Mouse (Mus musculus): ENCODE data around the gene Hexb. TPM values are rescaled to one million over a fixed set of nuclear protein-coding genes. Genes with fewer than 3 reads are reported as not detected.

Hexb gene
- polyA plus RNA-seq, 1 experiment from 2014 or later, result 25.9 TPM

DNA sequence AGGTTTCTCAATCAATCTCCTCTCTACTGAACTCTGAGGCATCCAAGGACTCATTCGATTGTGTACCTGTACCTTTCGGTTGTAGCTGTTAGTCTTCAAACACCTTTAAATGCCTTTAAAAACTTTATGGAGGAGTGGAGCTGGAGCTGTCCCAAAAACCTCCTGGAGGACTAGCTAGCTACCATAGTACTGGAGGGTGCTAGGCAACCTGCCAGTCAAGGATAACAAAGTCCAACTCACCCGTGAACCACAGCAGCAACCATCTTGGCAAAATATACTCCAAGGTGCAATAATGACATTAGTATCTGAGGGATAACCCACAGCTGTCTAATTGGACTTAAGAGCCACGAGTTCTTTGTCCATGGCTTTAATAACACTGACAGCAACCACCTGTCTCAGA lies 3.7 kb upstream of the Hexb start:
- Histone ChIP-seq H3K4me3 (ENCODE audit: low read depth, low read length) (no peak overlapping the region), H3K9me3 (replicated peaks; ENCODE audit: control insufficient read depth, low read length) (no peaks in the 10 kb centered on the region), H3K27ac (replicated peaks; ENCODE audit: low read depth, low read length) (no peak overlapping the region), H3K4me1 (ENCODE audit: control insufficient read depth, insufficient read depth, low read length) (no peaks in the 10 kb centered on the region), H3K36me3 (replicated peaks; ENCODE audit: control insufficient read depth, insufficient read depth, low read depth, low read length) (no peaks in the 10 kb centered on the region), H3K27me3 (ENCODE audit: control insufficient read depth, insufficient read depth, low read length) (no peaks in the 10 kb centered on the region), H3K9ac (replicated peaks; ENCODE audit: low read length) (no peak overlapping the region), H3K4me2 (ENCODE audit: low read depth, low read length) (no peak overlapping the region)
- WGBS, result 80% methylated on average over 4 of the region's 4 CpGs
- no peak for DNase-seq (ENCODE audit: low spot score)
- no peak for ATAC-seq (replicated peaks; ENCODE audit: insufficient number of reproducible peaks, low FRiP score, low TSS enrichment, low read depth)

- 66% methylated on average over 7 of the region's 7 CpGs for WGBS
- DNase-seq (ENCODE audit: low spot score) (no peak), ATAC-seq (replicated peaks; ENCODE audit: insufficient number of reproducible peaks, low FRiP score, low TSS enrichment, low read depth) (no peak)
- H3K4me3 ChIP-seq (ENCODE audit: low read depth, low read length), result no peak overlapping the region
- no peak overlapping the region for H3K27ac ChIP-seq (replicated peaks; ENCODE audit: low read depth, low read length)
- H3K9ac ChIP-seq (replicated peaks; ENCODE audit: low read length), result no peak overlapping the region
- no peak overlapping the region for H3K4me2 ChIP-seq (ENCODE audit: low read depth, low read length)
- H3K9me3 ChIP-seq (replicated peaks; ENCODE audit: control insufficient read depth, low read length), result no peaks in the 10 kb centered on the region
- H3K4me1 ChIP-seq (ENCODE audit: control insufficient read depth, insufficient read depth, low read length), result no peaks in the 10 kb centered on the region
- H3K36me3 ChIP-seq (replicated peaks; ENCODE audit: control insufficient read depth, insufficient read depth, low read depth, low read length), result no peaks in the 10 kb centered on the region
- H3K27me3 ChIP-seq (ENCODE audit: control insufficient read depth, insufficient read depth, low read length), result no peaks in the 10 kb centered on the region
Measured at GRCm38 (mm10) chr13:97201076-97201475, 2.9 kb upstream of the Hexb start.

- DNase-seq (ENCODE audit: low spot score), result no peak
- no peak overlapping the region for H3K9ac ChIP-seq (replicated peaks; ENCODE audit: low read length)
- H3K36me3 ChIP-seq (replicated peaks; ENCODE audit: control insufficient read depth, insufficient read depth, low read depth, low read length), result no peaks in the 10 kb centered on the region
- H3K27ac ChIP-seq (replicated peaks; ENCODE audit: low read depth, low read length), result no peak overlapping the region
- no peaks in the 10 kb centered on the region for H3K4me1 ChIP-seq (ENCODE audit: control insufficient read depth, insufficient read depth, low read length)
- WGBS, result 83% methylated on average over 2 of the region's 2 CpGs
- H3K4me2 ChIP-seq (ENCODE audit: low read depth, low read length), result no peak overlapping the region
- H3K4me3 ChIP-seq (ENCODE audit: low read depth, low read length), result no peak overlapping the region
- H3K27me3 ChIP-seq (ENCODE audit: control insufficient read depth, insufficient read depth, low read length), result no peaks in the 10 kb centered on the region
- ATAC-seq (replicated peaks; ENCODE audit: insufficient number of reproducible peaks, low FRiP score, low TSS enrichment, low read depth), result no peak
- no peaks in the 10 kb centered on the region for H3K9me3 ChIP-seq (replicated peaks; ENCODE audit: control insufficient read depth, low read length)
Measured at GRCm38 (mm10) chr13:97199123-97199522, 966 bp upstream of the Hexb start.

DNA sequence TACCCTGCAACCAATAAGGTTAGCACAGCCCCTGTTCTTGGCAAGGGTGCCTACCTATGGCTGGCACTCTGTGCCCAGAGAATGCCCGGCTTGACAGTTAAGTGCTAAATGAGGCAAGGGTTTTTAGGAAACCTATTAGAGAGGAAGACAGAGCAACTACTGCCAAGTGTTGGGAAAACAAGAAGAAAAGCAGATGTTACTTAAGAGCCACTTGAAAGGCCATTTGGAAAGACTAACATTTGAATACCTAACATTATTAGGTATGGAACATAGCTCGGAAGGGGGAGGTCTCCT lies 1.3 kb downstream of the Hexb start:
- H3K4me1 ChIP-seq (ENCODE audit: control insufficient read depth, insufficient read depth, low read length), result no peaks in the 10 kb centered on the region
- 90% methylated on average over 2 of the region's 2 CpGs for WGBS
- H3K9ac ChIP-seq (replicated peaks; ENCODE audit: low read length), result no peak overlapping the region
- ATAC-seq (replicated peaks; ENCODE audit: insufficient number of reproducible peaks, low FRiP score, low TSS enrichment, low read depth) (no peak), DNase-seq (ENCODE audit: low spot score) (no peak)
- no peak overlapping the region for H3K4me3 ChIP-seq (ENCODE audit: low read depth, low read length)
- H3K9me3 ChIP-seq (replicated peaks; ENCODE audit: control insufficient read depth, low read length), result no peaks in the 10 kb centered on the region
- H3K27ac ChIP-seq (replicated peaks; ENCODE audit: low read depth, low read length), result no peak overlapping the region
- no peak overlapping the region for H3K4me2 ChIP-seq (ENCODE audit: low read depth, low read length)
- H3K27me3 ChIP-seq (ENCODE audit: control insufficient read depth, insufficient read depth, low read length), result no peaks in the 10 kb centered on the region
- H3K36me3 ChIP-seq (replicated peaks; ENCODE audit: control insufficient read depth, insufficient read depth, low read depth, low read length), result no peaks in the 10 kb centered on the region

DNA sequence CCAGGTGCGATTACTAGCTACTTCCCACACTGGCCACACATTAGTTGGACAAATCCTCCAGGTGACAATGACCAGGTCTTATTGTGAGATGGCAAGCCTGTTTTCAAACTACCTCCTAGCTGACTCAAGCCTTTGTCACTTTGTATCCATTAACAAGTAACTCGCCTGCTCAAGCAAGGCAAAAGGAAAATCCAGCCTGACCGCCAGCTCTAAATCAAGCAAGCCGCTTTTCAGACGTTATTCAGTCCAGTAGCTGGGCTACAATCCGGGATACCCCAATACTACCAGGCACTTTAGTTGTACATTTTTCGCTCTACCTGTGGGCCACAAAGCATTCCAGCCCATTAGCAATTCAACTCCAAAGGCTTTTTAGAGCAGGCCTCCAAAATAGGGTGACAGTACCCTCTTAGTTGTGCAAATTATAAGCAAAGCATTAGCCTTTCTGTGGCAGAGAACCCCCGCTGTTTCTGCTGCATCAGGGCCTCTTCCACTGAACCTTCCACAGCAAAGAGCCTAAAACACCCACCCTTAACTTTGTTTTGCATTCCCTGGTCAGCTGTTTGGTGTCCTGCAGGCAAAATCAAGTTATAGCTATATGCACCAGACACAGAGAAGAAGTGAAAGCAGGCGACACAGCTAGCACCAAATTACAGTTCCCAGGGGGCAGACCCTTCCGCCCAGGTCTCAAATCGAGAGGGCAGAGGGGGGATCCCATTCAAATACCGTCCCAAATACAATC lies 1.8 kb downstream of the Hexb start:
- ATAC-seq (replicated peaks; ENCODE audit: insufficient number of reproducible peaks, low FRiP score, low TSS enrichment, low read depth) (no peak), DNase-seq (ENCODE audit: low spot score) (no peak)
- Histone ChIP-seq H3K36me3 (replicated peaks; ENCODE audit: control insufficient read depth, insufficient read depth, low read depth, low read length) (no peaks in the 10 kb centered on the region), H3K9me3 (replicated peaks; ENCODE audit: control insufficient read depth, low read length) (no peaks in the 10 kb centered on the region), H3K9ac (replicated peaks; ENCODE audit: low read length) (no peak overlapping the region), H3K27ac (replicated peaks; ENCODE audit: low read depth, low read length) (no peak overlapping the region), H3K4me2 (ENCODE audit: low read depth, low read length) (no peak overlapping the region), H3K4me3 (ENCODE audit: low read depth, low read length) (no peak overlapping the region), H3K4me1 (ENCODE audit: control insufficient read depth, insufficient read depth, low read length) (no peaks in the 10 kb centered on the region), H3K27me3 (ENCODE audit: control insufficient read depth, insufficient read depth, low read length) (no peaks in the 10 kb centered on the region)
- WGBS, result 58% methylated on average over 12 of the region's 12 CpGs

DNA sequence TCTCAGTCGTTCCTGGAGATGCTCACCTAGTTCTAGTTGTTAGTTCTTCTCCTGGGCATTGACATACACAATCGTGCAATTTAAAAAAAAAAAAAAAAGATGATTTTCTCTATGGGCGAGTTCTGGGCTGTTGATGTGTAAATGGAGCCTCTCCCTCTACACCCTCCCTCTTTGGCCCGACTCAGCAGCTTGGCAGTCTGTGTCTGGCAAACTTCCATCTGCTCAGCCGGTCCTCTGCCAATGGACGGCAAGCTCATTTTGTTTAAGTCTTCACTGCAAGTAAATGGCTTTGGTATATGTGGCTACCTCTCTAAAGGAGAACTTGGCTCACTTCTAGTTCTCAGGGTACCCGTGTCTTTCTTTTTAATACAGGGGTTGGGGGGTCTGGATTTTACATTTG lies 4.7 kb downstream of the Hexb start:
- 73% methylated on average over 7 of the region's 7 CpGs for WGBS

DNA sequence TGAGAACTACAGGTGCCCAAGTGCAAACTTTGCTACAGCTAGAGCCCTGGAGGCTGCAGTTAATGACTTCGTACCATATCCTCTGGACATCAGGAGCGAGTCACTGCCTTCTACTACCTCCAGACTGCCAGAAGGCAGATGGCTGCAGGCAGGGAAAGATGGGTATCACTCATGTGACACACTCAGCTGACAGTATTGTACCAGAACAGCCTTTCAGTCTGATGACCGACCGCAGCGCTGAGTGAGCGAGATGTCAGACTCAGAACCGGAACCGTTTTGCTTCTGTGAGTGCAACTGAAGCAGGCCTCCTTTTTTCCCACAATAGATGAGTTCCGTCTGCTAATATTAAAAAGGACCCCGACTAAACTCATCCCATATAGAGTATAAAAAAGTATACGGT lies 5.5 kb downstream of the Hexb start:
- Histone ChIP-seq H3K9ac (replicated peaks; ENCODE audit: low read length) (no peak overlapping the region), H3K4me1 (ENCODE audit: control insufficient read depth, insufficient read depth, low read length) (no peaks in the 10 kb centered on the region), H3K27ac (replicated peaks; ENCODE audit: low read depth, low read length) (no peak overlapping the region), H3K4me2 (ENCODE audit: low read depth, low read length) (no peak overlapping the region), H3K27me3 (ENCODE audit: control insufficient read depth, insufficient read depth, low read length) (no peaks in the 10 kb centered on the region), H3K36me3 (replicated peaks; ENCODE audit: control insufficient read depth, insufficient read depth, low read depth, low read length) (no peaks in the 10 kb centered on the region), H3K9me3 (replicated peaks; ENCODE audit: control insufficient read depth, low read length) (no peaks in the 10 kb centered on the region), H3K4me3 (ENCODE audit: low read depth, low read length) (no peak overlapping the region)
- ATAC-seq (replicated peaks; ENCODE audit: insufficient number of reproducible peaks, low FRiP score, low TSS enrichment, low read depth) (no peak), DNase-seq (ENCODE audit: low spot score) (no peak)
- WGBS, result 89% methylated on average over 11 of the region's 11 CpGs

More for the DNA sequence above, 4.7 kb downstream of the Hexb start:
- Histone ChIP-seq H3K4me3 (ENCODE audit: low read depth, low read length) (no peak overlapping the region), H3K9me3 (replicated peaks; ENCODE audit: control insufficient read depth, low read length) (no peaks in the 10 kb centered on the region), H3K27ac (replicated peaks; ENCODE audit: low read depth, low read length) (no peak overlapping the region), H3K27me3 (ENCODE audit: control insufficient read depth, insufficient read depth, low read length) (no peaks in the 10 kb centered on the region), H3K36me3 (replicated peaks; ENCODE audit: control insufficient read depth, insufficient read depth, low read depth, low read length) (no peaks in the 10 kb centered on the region), H3K4me2 (ENCODE audit: low read depth, low read length) (no peak overlapping the region), H3K9ac (replicated peaks; ENCODE audit: low read length) (no peak overlapping the region), H3K4me1 (ENCODE audit: control insufficient read depth, insufficient read depth, low read length) (no peaks in the 10 kb centered on the region)
- no peak for DNase-seq (ENCODE audit: low spot score)
- ATAC-seq (replicated peaks; ENCODE audit: insufficient number of reproducible peaks, low FRiP score, low TSS enrichment, low read depth), result no peak

- H3K9me3 ChIP-seq (replicated peaks; ENCODE audit: control insufficient read depth, low read length), result no peaks in the 10 kb centered on the region
- H3K27ac ChIP-seq (replicated peaks; ENCODE audit: low read depth, low read length), result no peak overlapping the region
- ATAC-seq (replicated peaks; ENCODE audit: insufficient number of reproducible peaks, low FRiP score, low TSS enrichment, low read depth) (no peak), DNase-seq (ENCODE audit: low spot score) (no peak)
- H3K9ac ChIP-seq (replicated peaks; ENCODE audit: low read length), result no peak overlapping the region
- H3K4me1 ChIP-seq (ENCODE audit: control insufficient read depth, insufficient read depth, low read length), result no peaks in the 10 kb centered on the region
- H3K4me2 ChIP-seq (ENCODE audit: low read depth, low read length), result no peak overlapping the region
- no peaks in the 10 kb centered on the region for H3K27me3 ChIP-seq (ENCODE audit: control insufficient read depth, insufficient read depth, low read length)
- WGBS, result 84% methylated on average over 5 of the region's 5 CpGs
- H3K4me3 ChIP-seq (ENCODE audit: low read depth, low read length), result no peak overlapping the region
- no peaks in the 10 kb centered on the region for H3K36me3 ChIP-seq (replicated peaks; ENCODE audit: control insufficient read depth, insufficient read depth, low read depth, low read length)
Measured at GRCm38 (mm10) chr13:97187693-97188092, 10.5 kb downstream of the Hexb start.

All from embryonic facial prominence, embryonic 11.5 days (tissue).